Mouse (Mus musculus): Measurements from ENCODE around the gene Slc48a1. TPM values are rescaled to one million over a fixed set of nuclear protein-coding genes. Genes with fewer than 3 reads are reported as not detected.

Slc48a1 gene
- polyA plus RNA-seq, 1 experiment from 2014 or later, result 41.4 TPM

GRCm38 (mm10) chr15:97785731-97786411 is 7.6 kb downstream of the Slc48a1 start:
- no peak overlapping the region for H3K4me3 ChIP-seq
- H3K9me3 ChIP-seq, result no peaks in the 10 kb centered on the region
- H3K27ac ChIP-seq, result no peak overlapping the region
- H3K4me2 ChIP-seq (replicated peaks), result no peak overlapping the region; the same call in 1 of the 2 replicates
- peaks cover 3% of the 10 kb centered on the region; the same call in 1 of the 2 replicates for H3K36me3 ChIP-seq
- H3K4me1 ChIP-seq, result peaks cover 11% of the 10 kb centered on the region
- H3K27me3 ChIP-seq (replicated peaks), result 0 out of 2 replicates have a peak, but pooled peaks cover 18% of the 10 kb centered on the region
- no peak overlapping the region for H3K9ac ChIP-seq
- 84% methylated on average over 9 of the region's 9 CpGs for WGBS
- ATAC-seq (ENCODE audit: low FRiP score, low read depth), result no peak

DNA sequence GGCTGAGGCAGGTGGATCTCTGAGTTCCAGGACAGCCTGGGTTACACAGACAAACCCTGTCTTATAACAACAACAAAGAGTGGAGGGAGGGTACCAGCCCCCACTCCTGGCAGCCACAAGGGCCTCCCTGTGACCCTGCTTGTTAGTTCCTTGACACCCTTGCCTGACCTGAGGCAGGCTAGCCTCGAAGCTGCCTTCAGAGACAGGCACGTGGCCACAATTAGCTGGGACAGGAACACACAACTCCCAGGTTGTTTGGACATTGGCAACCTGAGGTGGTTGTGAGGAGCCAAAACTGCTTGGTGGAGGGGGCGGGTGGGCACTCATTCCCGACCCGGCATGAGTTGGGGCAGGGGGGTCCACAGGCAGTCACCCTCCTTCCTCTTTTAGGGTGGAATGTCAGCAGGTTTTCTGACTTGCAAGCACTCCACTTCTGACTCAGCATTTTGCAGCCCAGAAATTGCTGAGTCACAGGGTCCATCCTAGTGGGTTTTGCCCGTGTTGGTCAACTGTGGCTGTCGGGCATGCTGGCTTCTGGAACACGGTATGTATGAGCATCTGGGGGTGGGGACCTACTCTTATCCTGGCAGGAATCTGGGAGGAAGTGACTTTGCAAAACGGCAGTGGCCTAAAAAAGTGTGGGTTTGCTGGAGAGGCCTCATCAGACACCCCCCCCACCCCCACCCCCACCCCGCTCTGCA is 8.2 kb downstream of the Slc48a1 start:
- H3K27ac ChIP-seq, result no peak overlapping the region
- H3K4me2 ChIP-seq (replicated peaks), result no peak overlapping the region; the same call in 1 of the 2 replicates
- no peak overlapping the region for H3K4me3 ChIP-seq
- 87% methylated on average over 10 of the region's 10 CpGs for WGBS
- H3K36me3 ChIP-seq, result peaks cover 7% of the 10 kb centered on the region
- H3K27me3 ChIP-seq (replicated peaks), result 0 out of 2 replicates have a peak, but pooled peaks cover 15% of the 10 kb centered on the region
- ATAC-seq (ENCODE audit: low FRiP score, low read depth), result no peak
- no peaks in the 10 kb centered on the region for H3K9me3 ChIP-seq
- no peak overlapping the region for H3K9ac ChIP-seq
- peaks cover 11% of the 10 kb centered on the region for H3K4me1 ChIP-seq

DNA sequence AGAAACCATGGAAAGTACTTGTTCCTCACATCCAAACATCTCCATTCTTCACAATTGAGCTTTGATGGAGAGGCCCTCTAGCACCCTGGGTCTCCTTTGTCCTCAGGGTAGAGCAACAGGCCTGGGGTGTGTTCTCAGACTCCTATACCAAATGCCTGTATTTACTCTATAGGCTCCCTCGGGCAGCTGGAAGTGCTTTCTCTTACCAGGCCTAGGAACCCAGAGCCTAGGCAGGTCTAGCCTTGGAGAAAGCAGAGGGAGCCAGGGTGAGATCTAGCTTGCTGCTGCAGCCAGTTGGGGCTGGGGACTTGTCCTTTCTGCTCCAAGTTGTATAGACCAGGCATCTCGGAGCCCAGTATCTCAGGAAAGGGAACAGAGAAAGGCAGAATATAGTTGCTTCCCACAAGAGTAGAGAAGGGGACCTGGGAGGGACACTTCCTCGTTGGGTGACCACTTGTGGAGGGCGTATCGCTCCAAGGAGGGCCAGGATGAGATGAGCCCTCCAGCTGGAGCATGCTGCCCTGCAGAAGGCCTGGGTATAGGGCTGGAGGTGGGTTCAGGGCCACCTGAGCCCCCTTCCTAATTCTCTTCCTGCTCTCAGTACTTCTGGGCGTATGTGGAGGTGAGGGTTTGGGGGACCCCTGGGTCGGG is 9.0 kb downstream of the Slc48a1 start:
- 84% methylated on average over 7 of the region's 7 CpGs for WGBS
- Histone ChIP-seq H3K9ac (no peak overlapping the region), H3K27ac (no peak overlapping the region), H3K9me3 (no peaks in the 10 kb centered on the region), H3K4me2 (replicated peaks) (no peak overlapping the region), H3K36me3 (peaks cover 14% of the 10 kb centered on the region), H3K4me3 (no peak overlapping the region), H3K27me3 (replicated peaks) (0 out of 2 replicates have a peak, but pooled peaks cover 10% of the 10 kb centered on the region), H3K4me1 (peaks cover 7% of the 10 kb centered on the region)
- ATAC-seq (ENCODE audit: low FRiP score, low read depth), result no peak

DNA sequence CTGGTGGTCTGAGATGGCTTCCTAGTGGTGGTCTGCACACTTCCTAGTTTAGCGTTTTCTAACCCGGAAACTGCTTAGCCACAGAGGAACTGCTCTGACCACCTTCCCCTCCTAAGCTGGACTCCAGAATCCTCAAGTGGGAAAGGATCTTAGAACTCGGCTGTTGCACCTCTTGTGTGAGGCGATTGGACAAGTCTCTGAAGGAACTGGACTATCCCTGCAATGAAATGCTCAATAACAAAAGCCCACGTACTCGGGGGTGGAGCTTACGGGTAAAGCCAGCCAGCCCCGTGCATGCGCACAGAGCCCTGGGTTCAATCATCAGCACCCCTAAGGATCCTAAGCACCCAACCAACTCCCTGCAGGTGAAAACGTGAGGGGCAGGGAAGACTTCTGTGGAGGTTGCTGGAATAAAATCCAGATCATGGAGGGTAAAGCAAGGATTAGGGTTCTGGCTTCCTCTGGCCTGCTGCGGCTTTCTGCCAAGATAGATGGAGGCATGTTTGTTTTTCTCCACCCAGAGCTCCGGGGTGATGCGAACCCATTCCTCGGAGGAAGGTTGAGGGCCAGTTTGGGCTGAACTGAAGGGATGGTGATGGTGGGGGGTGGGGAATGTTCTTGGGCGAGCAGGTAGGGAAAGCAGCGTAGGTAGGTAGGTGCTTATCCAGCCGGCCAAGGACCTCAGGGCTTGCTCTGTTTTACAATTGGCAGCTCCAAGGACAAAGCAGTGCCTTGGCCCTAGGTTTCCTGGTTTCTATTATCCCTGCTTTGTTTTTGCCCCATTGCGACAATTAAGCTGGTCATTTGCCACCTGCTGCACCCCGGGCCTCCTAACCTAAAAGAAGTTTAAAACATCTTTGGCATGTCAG is 9.7 kb downstream of the Slc48a1 start:
- Histone ChIP-seq H3K36me3 (peaks cover 16% of the 10 kb centered on the region), H3K9me3 (no peaks in the 10 kb centered on the region), H3K4me1 (0 out of 2 replicates have a peak, but pooled peaks cover 3% of the 10 kb centered on the region), H3K4me3 (no peak overlapping the region), H3K9ac (no peak overlapping the region), H3K27me3 (replicated peaks) (0 out of 2 replicates have a peak, but pooled peaks cover 3% of the 10 kb centered on the region), H3K27ac (no peak overlapping the region), H3K4me2 (replicated peaks) (no peak overlapping the region)
- WGBS, result 64% methylated on average over 19 of the region's 19 CpGs
- no peak for ATAC-seq (ENCODE audit: low FRiP score, low read depth)

- no peak for ATAC-seq (ENCODE audit: low FRiP score, low read depth)
- Histone ChIP-seq H3K4me3 (no peak overlapping the region), H3K9ac (no peak overlapping the region), H3K27ac (no peak overlapping the region), H3K4me2 (replicated peaks) (no peak overlapping the region), H3K9me3 (no peaks in the 10 kb centered on the region), H3K4me1 (0 out of 2 replicates have a peak, but pooled peaks cover 3% of the 10 kb centered on the region), H3K36me3 (peaks cover 23% of the 10 kb centered on the region), H3K27me3 (replicated peaks) (no peaks in the 10 kb centered on the region)
- 63% methylated on average over 6 of the region's 6 CpGs for WGBS
Observed at GRCm38 (mm10) chr15:97788821-97789220, 10.5 kb downstream of the Slc48a1 start.

- Histone ChIP-seq H3K36me3 (peaks cover 34% of the 10 kb centered on the region), H3K27ac (no peak overlapping the region), H3K4me2 (replicated peaks) (no peak overlapping the region), H3K9ac (no peak overlapping the region), H3K4me1 (0 out of 2 replicates have a peak, but pooled peaks cover under 1% of the 10 kb centered on the region), H3K9me3 (no peaks in the 10 kb centered on the region), H3K27me3 (replicated peaks) (no peaks in the 10 kb centered on the region), H3K4me3 (no peak overlapping the region)
- 57% methylated on average over 20 of the region's 20 CpGs for WGBS
- ATAC-seq (ENCODE audit: low FRiP score, low read depth), result no peak; the same call in 1 of the 2 replicates
Observed at GRCm38 (mm10) chr15:97789761-97790505, 11.6 kb downstream of the Slc48a1 start.

DNA sequence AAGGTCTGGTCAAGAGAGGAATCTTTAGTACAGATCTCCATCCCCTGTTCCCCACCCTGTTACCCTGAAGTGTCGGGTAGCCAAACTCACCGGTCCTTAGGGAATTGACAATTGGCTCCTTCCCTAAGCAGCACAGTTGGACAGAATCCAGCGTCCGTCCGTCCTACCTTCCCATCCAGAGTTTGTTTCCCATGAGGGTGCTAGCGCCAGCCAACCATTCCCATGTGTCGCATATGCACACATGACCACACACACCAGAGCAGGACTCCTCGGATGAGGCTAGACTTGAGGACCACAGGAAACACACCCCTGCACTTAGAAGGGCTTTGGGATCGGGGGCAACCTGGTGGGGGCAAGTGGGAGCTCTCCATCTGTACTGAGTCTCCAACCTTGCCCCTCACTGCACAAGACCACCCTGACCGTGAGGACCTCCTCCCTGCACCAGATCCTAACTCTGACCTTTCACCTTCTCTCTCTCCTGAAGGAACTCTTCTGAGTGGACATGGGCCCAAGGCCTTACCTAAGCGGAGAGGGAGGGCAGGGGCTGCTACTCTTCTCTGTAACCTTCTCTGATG is 12.9 kb downstream of the Slc48a1 start:
- H3K36me3 ChIP-seq, result peaks cover 46% of the 10 kb centered on the region
- H3K4me1 ChIP-seq, result no peaks in the 10 kb centered on the region
- 91% methylated on average over 11 of the region's 11 CpGs for WGBS

GRCm38 (mm10) chr15:97793386-97794153 is 15.2 kb downstream of the Slc48a1 start:
- H3K27ac ChIP-seq, result no peak overlapping the region
- WGBS, result 94% methylated on average over 18 of the region's 18 CpGs
- no peaks in the 10 kb centered on the region for H3K9me3 ChIP-seq
- no peak overlapping the region for H3K4me3 ChIP-seq
- H3K36me3 ChIP-seq, result peaks cover 64% of the 10 kb centered on the region
- no peak for ATAC-seq (ENCODE audit: low FRiP score, low read depth)
- no peak overlapping the region for H3K9ac ChIP-seq
- peaks cover 9% of the 10 kb centered on the region; the same call in 1 of the 2 replicates for H3K4me1 ChIP-seq
- H3K27me3 ChIP-seq (replicated peaks), result no peaks in the 10 kb centered on the region
- no peak overlapping the region for H3K4me2 ChIP-seq (replicated peaks)

More for the DNA sequence above, 12.9 kb downstream of the Slc48a1 start:
- Histone ChIP-seq H3K4me3 (no peak overlapping the region), H3K27me3 (replicated peaks) (no peaks in the 10 kb centered on the region), H3K27ac (no peak overlapping the region), H3K9ac (no peak overlapping the region), H3K4me2 (replicated peaks) (no peak overlapping the region), H3K9me3 (no peaks in the 10 kb centered on the region)
- ATAC-seq (ENCODE audit: low FRiP score, low read depth), result no peak

DNA sequence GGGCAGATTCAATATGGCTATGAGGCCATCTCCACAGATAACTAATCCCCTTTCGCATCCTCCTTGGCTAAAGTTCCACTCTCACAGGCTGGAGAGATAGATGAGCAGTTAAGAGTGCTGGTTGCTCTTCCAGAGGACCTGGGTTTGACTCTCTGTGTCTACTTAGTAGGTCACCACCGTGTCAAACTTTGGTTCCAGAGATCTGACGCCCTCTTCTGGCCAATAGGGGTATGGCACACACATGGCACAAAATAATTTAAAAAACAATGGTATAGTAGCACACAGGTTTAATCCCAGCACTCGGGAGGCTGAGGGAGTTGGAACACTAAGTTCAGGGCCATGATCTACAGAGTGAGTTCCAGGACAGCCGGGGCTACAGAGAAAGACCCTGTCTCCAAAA is 15.9 kb downstream of the Slc48a1 start:
- WGBS, result 74% methylated on average over 5 of the region's 5 CpGs
- no peak overlapping the region for H3K9ac ChIP-seq
- peaks cover 67% of the 10 kb centered on the region for H3K36me3 ChIP-seq
- no peaks in the 10 kb centered on the region for H3K9me3 ChIP-seq
- H3K4me3 ChIP-seq, result no peak overlapping the region
- H3K4me2 ChIP-seq (replicated peaks), result no peak overlapping the region
- no peaks in the 10 kb centered on the region for H3K27me3 ChIP-seq (replicated peaks)
- no peak overlapping the region for H3K27ac ChIP-seq
- H3K4me1 ChIP-seq, result peaks cover 13% of the 10 kb centered on the region; the same call in 1 of the 2 replicates
- no peak for ATAC-seq (ENCODE audit: low FRiP score, low read depth)

- no peak overlapping the region for H3K9ac ChIP-seq
- 95% methylated on average over 10 of the region's 10 CpGs for WGBS
- H3K9me3 ChIP-seq, result no peaks in the 10 kb centered on the region
- peaks cover 13% of the 10 kb centered on the region; the same call in 1 of the 2 replicates for H3K4me1 ChIP-seq
- H3K4me2 ChIP-seq (replicated peaks), result no peak overlapping the region
- H3K27ac ChIP-seq, result no peak overlapping the region
- H3K36me3 ChIP-seq, result peaks cover 74% of the 10 kb centered on the region
- no peak for ATAC-seq (ENCODE audit: low FRiP score, low read depth)
- no peaks in the 10 kb centered on the region for H3K27me3 ChIP-seq (replicated peaks)
- H3K4me3 ChIP-seq, result no peak overlapping the region
Observed at GRCm38 (mm10) chr15:97795559-97796235, 17.4 kb downstream of the Slc48a1 start.
